Mouse (Mus musculus) heart, postnatal 0 days (tissue): ENCODE measurements at regions not wholly inside any gene's neighbourhood (a gene's known extent, or its start where the extent isn't known, plus 50 kb on each side); places are given as distances from the start of the nearest gene placed in this dataset.
A peak's percentile ranks its signal among the peaks of the same experiment; 100 is the strongest.

Experiments
- ATAC-seq: fragments of 200-750 bp; cut with Nextera tagmentation; 2 replicates; pipeline ENCODE4 v1.8.0; 2017; ENCODE audit warnings: low read depth, moderate number of reproducible peaks, moderate library complexity; ENCODE audit not compliant: insufficient read depth
- DNase-seq: peaks from one replicate; pipeline ENCODE4 v3.0.0-alpha.2; 2016; ENCODE audit warnings: low spot score
- H3K27ac ChIP-seq: fragments of 300-500 bp; sonication (generic); 2 replicates; pipeline ENCODE4 v1.5.1; 2014; ENCODE audit warnings: low read depth, mild to moderate bottlenecking
- H3K27me3 ChIP-seq: fragments of 300-500 bp; sonication (generic); 2 replicates; pipeline ENCODE4 v1.6.1; 2014; ENCODE audit warnings: low read length, mixed read lengths; ENCODE audit not compliant: control insufficient read depth, insufficient read depth
- H3K36me3 ChIP-seq: fragments of 300-500 bp; sonication (generic); replicated peaks from 2 replicates; pipeline ENCODE4 v1.6.1; 2014; ENCODE audit warnings: low read length, mixed read lengths; ENCODE audit not compliant: control insufficient read depth, insufficient read depth
- H3K4me1 ChIP-seq: fragments of 300-500 bp; sonication (generic); 2 replicates; pipeline ENCODE4 v1.6.1; 2014; ENCODE audit warnings: antibody characterized with exemption; ENCODE audit not compliant: control insufficient read depth, insufficient read depth
- H3K4me2 ChIP-seq: fragments of 300-500 bp; sonication (generic); 2 replicates; pipeline ENCODE4 v1.6.1; 2014; ENCODE audit warnings: low read depth, mild to moderate bottlenecking, low read length, moderate library complexity
- H3K4me3 ChIP-seq: fragments of 300-500 bp; sonication (generic); 2 replicates; pipeline ENCODE4 v1.5.1; 2014; ENCODE audit warnings: low read depth, low read length
- H3K9ac ChIP-seq: fragments of 300-500 bp; sonication (generic); replicated peaks from 2 replicates; pipeline ENCODE4 v1.6.1; 2014; ENCODE audit warnings: low read depth, low read length, mixed read lengths
- H3K9me3 ChIP-seq: fragments of 300-500 bp; sonication (generic); replicated peaks from 2 replicates; pipeline ENCODE4 v1.6.1; 2016; ENCODE audit warnings: low read length; ENCODE audit not compliant: control insufficient read depth
- CTCF ChIP-seq: IDR thresholded peaks from 2 replicates; pipeline ENCODE4 v1.5.1; 2016; ENCODE audit warnings: antibody characterized with exemption, control low read depth, low read depth
- EP300 ChIP-seq: IDR thresholded peaks from 2 replicates; pipeline ENCODE4 v1.6.1; 2016; ENCODE audit warnings: antibody characterized with exemption, low read depth
- WGBS: fragments of 180-500 bp; shearing (Covaris S2); extraction: QIAGEN DNeasy Blood & Tissue Kit; methylation state at CpG from one replicate; pipeline ENCODE4 v1.1.7; 2014; 5-methylcytosine and 5-hydroxymethylcytosine counted together

GRCm38 (mm10) chr15:11584155-11584554 lies 184.7 kb upstream of the Tars start:
- no peak for TF ChIP-seq CTCF
- TF ChIP-seq EP300: no peak
- no peak overlapping the region for H3K4me2 ChIP-seq
- H3K9ac ChIP-seq: no peak overlapping the region
- H3K9me3 ChIP-seq: no peaks in the 10 kb centered on the region
- ATAC-seq (no peak), DNase-seq (no peak)
- 84% methylated on average over 2 of the region's 2 CpGs for WGBS
- no peaks in the 10 kb centered on the region for H3K36me3 ChIP-seq
- no peak overlapping the region for H3K4me3 ChIP-seq
- no peaks in the 10 kb centered on the region for H3K4me1 ChIP-seq
- H3K27ac ChIP-seq: no peak overlapping the region
- H3K27me3 ChIP-seq: no peaks in the 10 kb centered on the region

- no peak overlapping the region for H3K9ac ChIP-seq
- peaks cover 13% of the 10 kb centered on the region for H3K4me1 ChIP-seq
- 59% methylated on average over 1 of the region's 1 CpGs for WGBS
- H3K4me3 ChIP-seq: no peak overlapping the region
- no peaks in the 10 kb centered on the region for H3K27me3 ChIP-seq
- H3K9me3 ChIP-seq: no peaks in the 10 kb centered on the region
- no peak for TF ChIP-seq EP300
- TF ChIP-seq CTCF: no peak
- no peak for ATAC-seq
- H3K36me3 ChIP-seq: no peaks in the 10 kb centered on the region
- H3K27ac ChIP-seq: no peak overlapping the region
- no peak for DNase-seq
- no peak overlapping the region for H3K4me2 ChIP-seq
Measured at GRCm38 (mm10) chr15:11578331-11578730, 178.9 kb upstream of the Tars start.

GRCm38 (mm10) chr15:11574359-11574758 lies 174.9 kb upstream of the Tars start:
- Histone ChIP-seq H3K4me3 (no peak overlapping the region), H3K27ac (peak overlapping the region; percentile 57; the same call in 1 of the 2 replicates), H3K36me3 (no peaks in the 10 kb centered on the region), H3K9me3 (no peaks in the 10 kb centered on the region), H3K4me2 (no peak overlapping the region), H3K4me1 (peaks cover 16% of the 10 kb centered on the region), H3K27me3 (no peaks in the 10 kb centered on the region), H3K9ac (no peak overlapping the region)
- WGBS: 40% methylated on average over 2 of the region's 2 CpGs
- ATAC-seq: peak; percentile 78
- DNase-seq: peak; percentile 59
- TF ChIP-seq EP300 (no peak), CTCF (no peak)

GRCm38 (mm10) chr15:11573496-11573895 lies 174.0 kb upstream of the Tars start:
- WGBS: 43% methylated on average over 2 of the region's 2 CpGs
- H3K9ac ChIP-seq: no peak overlapping the region
- no peak overlapping the region for H3K4me3 ChIP-seq
- H3K36me3 ChIP-seq: no peaks in the 10 kb centered on the region
- DNase-seq: no peak
- H3K27ac ChIP-seq: peak overlapping the region; percentile 57; the same call in 1 of the 2 replicates
- H3K9me3 ChIP-seq: no peaks in the 10 kb centered on the region
- peaks cover 16% of the 10 kb centered on the region for H3K4me1 ChIP-seq
- no peaks in the 10 kb centered on the region for H3K27me3 ChIP-seq
- H3K4me2 ChIP-seq: no peak overlapping the region
- ATAC-seq: no peak
- TF ChIP-seq EP300 (no peak), CTCF (no peak)

GRCm38 (mm10) chr15:11572063-11572462 lies 172.6 kb upstream of the Tars start:
- no peak for DNase-seq
- Histone ChIP-seq H3K36me3 (no peaks in the 10 kb centered on the region), H3K4me3 (no peak overlapping the region), H3K9ac (no peak overlapping the region), H3K27me3 (no peaks in the 10 kb centered on the region), H3K27ac (no peak overlapping the region), H3K4me1 (peaks cover 16% of the 10 kb centered on the region), H3K9me3 (no peaks in the 10 kb centered on the region), H3K4me2 (no peak overlapping the region)
- TF ChIP-seq EP300 (no peak), CTCF (no peak)
- WGBS: 76% methylated on average over 4 of the region's 4 CpGs
- ATAC-seq: no peak

GRCm38 (mm10) chr15:11565503-11566031 lies 166.1 kb upstream of the Tars start:
- Histone ChIP-seq H3K27ac (no peak overlapping the region; the same call in 1 of the 2 replicates), H3K4me3 (0 out of 2 replicates have a peak overlapping the region, but pooled peaks have one; percentile 2), H3K4me1 (peaks cover 9% of the 10 kb centered on the region), H3K27me3 (no peaks in the 10 kb centered on the region), H3K36me3 (no peaks in the 10 kb centered on the region), H3K9me3 (no peaks in the 10 kb centered on the region), H3K9ac (no peak overlapping the region), H3K4me2 (peak overlapping the region; percentile 51)
- 21% methylated on average over 10 of the region's 10 CpGs for WGBS
- TF ChIP-seq CTCF (no peak), EP300 (no peak)
- peak; percentile 48 for DNase-seq
- peak; percentile 33; the same call in 1 of the 2 replicates for ATAC-seq
